Mouse (Mus musculus) embryonic facial prominence, embryonic 15.5 days (tissue): ENCODE measurements at regions not wholly inside any gene's neighbourhood (a gene's known extent, or its start where the extent isn't known, plus 50 kb on each side); places are given as distances from the start of the nearest gene placed in this dataset.

ENCODE experiments used
- ATAC-seq: fragments of 200-750 bp; cut with Nextera tagmentation; 2 replicates; pipeline ENCODE4 v1.8.0; 2017; ENCODE audit warnings: low read depth, moderate TSS enrichment; ENCODE audit not compliant: insufficient number of reproducible peaks, low FRiP score, low TSS enrichment
- H3K27ac ChIP-seq: fragments of 300-500 bp; sonication (generic); replicated peaks from 2 replicates; pipeline ENCODE4 v1.5.1; 2015; ENCODE audit warnings: mild to moderate bottlenecking, inconsistent platforms
- H3K27me3 ChIP-seq: fragments of 300-500 bp; sonication (generic); 2 replicates; pipeline ENCODE4 v1.6.1; 2015; ENCODE audit warnings: inconsistent platforms
- H3K36me3 ChIP-seq: fragments of 300-500 bp; sonication (generic); 2 replicates; pipeline ENCODE4 v1.6.1; 2015; ENCODE audit warnings: mild to moderate bottlenecking, inconsistent platforms
- H3K4me1 ChIP-seq: fragments of 300-500 bp; sonication (generic); 2 replicates; pipeline ENCODE4 v1.6.1; 2015; ENCODE audit warnings: inconsistent platforms
- H3K4me2 ChIP-seq: fragments of 300-500 bp; sonication (generic); replicated peaks from 2 replicates; pipeline ENCODE4 v1.6.1; 2015; ENCODE audit warnings: mild to moderate bottlenecking, inconsistent platforms
- H3K4me3 ChIP-seq: fragments of 300-500 bp; sonication (generic); replicated peaks from 2 replicates; pipeline ENCODE4 v1.5.1; 2015; ENCODE audit warnings: mild to moderate bottlenecking, inconsistent platforms
- H3K9ac ChIP-seq: fragments of 300-500 bp; sonication (generic); 2 replicates; pipeline ENCODE4 v1.6.1; 2015; ENCODE audit warnings: inconsistent platforms
- H3K9me3 ChIP-seq: fragments of 300-500 bp; sonication (generic); replicated peaks from 2 replicates; pipeline ENCODE4 v1.6.1; 2016; ENCODE audit warnings: inconsistent platforms
- WGBS: fragments of 180-500 bp; shearing (Covaris S2); methylation state at CpG from one replicate; pipeline ENCODE4 v1.1.7; 2015; 5-methylcytosine and 5-hydroxymethylcytosine counted together

DNA sequence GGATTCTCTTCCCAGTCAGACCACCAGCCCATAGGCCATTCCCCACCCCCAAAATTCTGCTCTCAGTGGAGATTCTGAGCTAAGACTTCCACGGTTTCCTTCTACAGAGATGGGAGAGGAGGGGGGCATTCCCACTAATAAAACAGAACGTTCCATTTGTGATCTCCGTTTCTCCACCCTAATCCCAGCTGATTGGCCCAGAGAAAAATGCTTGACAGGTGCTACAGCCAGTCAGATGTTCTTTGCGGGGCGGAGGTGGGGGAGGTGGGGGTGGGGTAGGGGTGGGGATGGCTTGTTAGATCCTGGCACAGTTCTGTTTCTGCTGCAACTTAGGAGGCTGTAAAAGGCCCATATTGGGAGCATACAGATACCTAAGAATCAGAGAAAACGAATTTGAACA, 116.9 kb upstream of the Srrm4 start:
- Histone ChIP-seq H3K36me3 (no peaks in the 10 kb centered on the region), H3K27me3 (no peaks in the 10 kb centered on the region)
- 33% methylated on average over 6 of the region's 6 CpGs for WGBS

DNA sequence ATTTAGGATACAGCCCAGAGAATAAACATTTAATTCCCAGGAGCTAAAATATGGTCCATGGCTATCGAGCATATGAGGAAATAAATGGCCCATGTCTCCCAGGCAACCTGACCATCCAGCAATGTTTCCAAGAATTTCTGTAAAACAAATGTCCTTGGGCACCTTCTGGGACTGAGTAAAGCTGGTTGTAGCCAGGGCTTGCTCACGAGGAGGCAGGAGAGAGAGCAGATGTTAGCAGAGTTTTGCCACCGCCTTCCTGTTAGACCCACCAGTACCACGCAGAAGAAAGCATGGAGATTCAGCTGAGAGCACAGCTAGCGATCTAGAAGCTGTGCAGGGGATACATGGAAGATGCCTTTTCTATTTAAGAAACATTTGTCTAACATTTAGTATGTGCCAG, 70.8 kb upstream of the Srrm4 start:
- Histone ChIP-seq H3K9me3 (no peaks in the 10 kb centered on the region), H3K27me3 (no peaks in the 10 kb centered on the region), H3K27ac (no peak overlapping the region), H3K4me1 (no peaks in the 10 kb centered on the region), H3K4me2 (no peak overlapping the region), H3K36me3 (no peaks in the 10 kb centered on the region), H3K9ac (no peak overlapping the region), H3K4me3 (no peak overlapping the region)
- 74% methylated on average over 5 of the region's 5 CpGs for WGBS
- no peak for ATAC-seq

More for the DNA sequence above, 116.9 kb upstream of the Srrm4 start:
- no peaks in the 10 kb centered on the region for H3K4me1 ChIP-seq
- H3K4me2 ChIP-seq: no peak overlapping the region
- no peak for ATAC-seq
- H3K4me3 ChIP-seq: no peak overlapping the region
- no peak overlapping the region for H3K27ac ChIP-seq
- no peak overlapping the region for H3K9ac ChIP-seq
- no peaks in the 10 kb centered on the region for H3K9me3 ChIP-seq

DNA sequence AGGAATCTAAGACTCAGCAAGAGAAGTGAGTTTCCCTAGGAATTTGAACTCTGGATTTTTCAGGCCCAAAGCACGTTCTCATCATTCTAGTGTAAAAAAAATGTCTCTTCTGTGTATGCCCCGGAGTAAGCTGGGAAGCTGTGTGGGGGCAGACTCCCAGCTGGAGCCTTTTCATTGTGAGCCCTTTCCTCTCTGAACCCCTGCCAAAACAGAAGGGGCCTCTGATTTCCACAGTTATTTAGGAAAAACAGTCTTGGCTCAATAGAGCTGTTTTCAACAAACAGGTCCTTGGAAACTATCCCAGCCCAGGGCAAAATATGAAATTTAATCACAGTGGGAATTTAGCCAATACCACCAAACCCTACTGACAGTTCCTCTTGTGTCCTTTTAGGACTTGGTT, 70.2 kb upstream of the Srrm4 start:
- no peak for ATAC-seq
- 40% methylated on average over 2 of the region's 2 CpGs for WGBS
- Histone ChIP-seq H3K27ac (no peak overlapping the region), H3K36me3 (no peaks in the 10 kb centered on the region), H3K4me3 (no peak overlapping the region), H3K4me1 (no peaks in the 10 kb centered on the region), H3K27me3 (no peaks in the 10 kb centered on the region), H3K9me3 (no peaks in the 10 kb centered on the region), H3K9ac (no peak overlapping the region), H3K4me2 (no peak overlapping the region)

DNA sequence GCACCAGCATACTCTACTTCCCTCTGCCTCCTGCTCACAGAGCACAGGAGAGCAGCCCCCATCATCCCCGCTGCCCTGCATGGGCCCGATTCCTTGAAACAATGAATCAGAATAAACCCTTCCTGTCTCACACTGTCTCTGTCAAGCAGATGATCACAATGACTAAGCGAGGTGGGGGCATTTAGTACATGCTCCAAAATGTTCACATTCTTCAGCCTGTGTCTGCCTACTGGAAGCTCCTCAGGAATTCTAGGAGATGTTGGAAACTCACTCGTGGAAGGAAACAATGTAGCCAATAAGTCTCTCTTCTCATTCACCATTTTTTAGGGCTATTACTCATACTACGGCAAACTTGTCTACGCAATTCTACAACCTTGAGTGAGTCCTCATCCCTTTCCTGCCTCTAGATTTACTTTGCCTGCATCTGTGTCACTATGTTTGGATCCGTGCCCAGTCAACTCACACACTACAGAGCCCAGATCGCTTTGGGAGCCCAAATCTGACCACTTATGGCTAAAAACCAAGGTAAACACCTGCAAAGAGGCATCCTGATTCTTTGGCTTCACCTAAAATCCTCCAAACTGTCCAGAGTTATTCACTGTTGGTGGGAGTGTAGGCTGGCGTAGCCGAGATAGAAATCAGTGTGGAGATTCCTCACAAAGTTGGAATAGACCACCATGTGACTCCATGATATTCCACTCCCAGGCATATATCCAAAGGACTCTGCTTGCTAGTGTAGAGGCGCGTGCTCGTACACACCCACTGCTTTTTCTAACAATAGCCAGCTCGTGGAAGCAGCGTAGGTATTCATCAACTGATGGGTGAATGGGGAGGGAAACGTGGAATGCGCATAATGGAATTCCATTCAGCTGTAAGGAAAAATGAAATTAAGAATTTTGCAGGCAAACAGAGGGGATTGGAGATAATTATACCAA, 63.1 kb upstream of the Srrm4 start:
- no peaks in the 10 kb centered on the region for H3K9me3 ChIP-seq
- no peak for ATAC-seq
- H3K27ac ChIP-seq: no peak overlapping the region
- H3K4me3 ChIP-seq: no peak overlapping the region
- H3K9ac ChIP-seq: no peak overlapping the region
- H3K36me3 ChIP-seq: no peaks in the 10 kb centered on the region
- WGBS: 88% methylated on average over 17 of the region's 17 CpGs
- no peaks in the 10 kb centered on the region for H3K27me3 ChIP-seq
- H3K4me1 ChIP-seq: no peaks in the 10 kb centered on the region
- H3K4me2 ChIP-seq: no peak overlapping the region
